Mouse (Mus musculus) hindbrain, embryonic 11.5 days (tissue): ENCODE measurements around the gene Prpsap1. TPM values are rescaled to one million over a fixed set of nuclear protein-coding genes. Genes with fewer than 3 reads are reported as not detected.

Source experiments
- ATAC-seq: fragments of 200-750 bp; cut with Nextera tagmentation; 2 replicates; pipeline ENCODE4 v1.8.0; 2017; ENCODE audit warnings: mild to moderate bottlenecking, moderate TSS enrichment, moderate library complexity; ENCODE audit not compliant: low FRiP score
- DNase-seq: peaks from one replicate; pipeline ENCODE4 v3.0.0-alpha.2; 2015; ENCODE audit warnings: low spot score
- H3K27ac ChIP-seq: fragments of 300-500 bp; sonication (generic); 2 replicates; pipeline ENCODE4 v1.5.1; 2014; ENCODE audit warnings: mild to moderate bottlenecking, low read depth, low read length
- H3K27me3 ChIP-seq: fragments of 300-500 bp; sonication (generic); 2 replicates; pipeline ENCODE4 v1.6.1; 2014; ENCODE audit warnings: mild to moderate bottlenecking, low read length, moderate library complexity, mixed read lengths; ENCODE audit not compliant: control insufficient read depth, insufficient read depth
- H3K36me3 ChIP-seq: fragments of 300-500 bp; sonication (generic); 2 replicates; pipeline ENCODE4 v1.6.1; 2014; ENCODE audit warnings: mild to moderate bottlenecking, low read length, moderate library complexity, mixed read lengths; ENCODE audit not compliant: control insufficient read depth, insufficient read depth
- H3K4me1 ChIP-seq: fragments of 300-500 bp; sonication (generic); replicated peaks from 2 replicates; pipeline ENCODE4 v1.6.1; 2014; ENCODE audit warnings: low read length, mixed read lengths; ENCODE audit not compliant: control insufficient read depth, insufficient read depth
- H3K4me2 ChIP-seq: fragments of 300-500 bp; sonication (generic); replicated peaks from 2 replicates; pipeline ENCODE4 v1.6.1; 2014; ENCODE audit warnings: mild to moderate bottlenecking, low read depth, low read length
- H3K4me3 ChIP-seq: fragments of 300-500 bp; sonication (generic); 2 replicates; pipeline ENCODE4 v1.5.1; 2014; ENCODE audit warnings: low read depth, low read length
- H3K9ac ChIP-seq: fragments of 300-500 bp; sonication (generic); 2 replicates; pipeline ENCODE4 v1.6.1; 2014; ENCODE audit warnings: low read depth, low read length
- H3K9me3 ChIP-seq: fragments of 300-500 bp; sonication (generic); 2 replicates; pipeline ENCODE4 v1.6.1; 2016; ENCODE audit warnings: low read length; ENCODE audit not compliant: control insufficient read depth
- WGBS: fragments of 180-500 bp; shearing (Covaris S2); extraction: QIAGEN DNeasy Blood & Tissue Kit; methylation state at CpG from one replicate; pipeline ENCODE4 v1.1.7; 2014; 5-methylcytosine and 5-hydroxymethylcytosine counted together
- polyA plus RNA-seq: library from polyadenylated mRNA; unstranded; fragments of >200 nt; fragmentation: Nextera tagmentation; extraction: Ambion mirVana; gene quantifications from 2 replicates; pipeline ENCODE4 v1.2.1, GENCODE M21; 2014

Prpsap1 gene
- polyA plus RNA-seq, 1 experiment from 2014 or later, result 169 TPM

DNA sequence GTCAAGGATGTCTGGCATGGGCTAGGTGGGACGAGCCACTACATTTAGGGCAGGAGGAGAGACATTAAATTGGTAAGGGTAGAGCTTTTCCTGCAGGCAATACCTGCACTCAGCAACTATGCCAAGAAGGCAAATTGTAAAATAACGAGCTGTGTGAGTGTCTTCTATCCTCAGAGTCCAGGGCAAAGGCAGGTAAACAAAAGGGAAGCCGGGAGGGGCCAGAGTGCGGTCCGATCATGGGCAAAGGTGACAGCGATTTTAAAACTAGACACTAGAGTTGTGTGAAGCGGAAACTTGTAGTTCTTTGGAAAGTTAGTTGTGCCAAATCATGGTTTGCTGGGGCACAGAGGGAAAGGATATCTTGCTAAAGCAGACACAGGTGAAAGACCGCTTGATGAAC, 9.7 kb downstream of the Prpsap1 start:
- Histone ChIP-seq H3K27ac (no peak overlapping the region), H3K4me1 (no peaks in the 10 kb centered on the region; the same call in 1 of the 2 replicates), H3K27me3 (no peaks in the 10 kb centered on the region), H3K9me3 (no peaks in the 10 kb centered on the region), H3K4me2 (no peak overlapping the region), H3K9ac (no peak overlapping the region), H3K4me3 (no peak overlapping the region), H3K36me3 (peaks cover 18% of the 10 kb centered on the region; the same call in 1 of the 2 replicates)
- WGBS, result 92% methylated on average over 8 of the region's 8 CpGs
- no peak for ATAC-seq
- no peak for DNase-seq

DNA sequence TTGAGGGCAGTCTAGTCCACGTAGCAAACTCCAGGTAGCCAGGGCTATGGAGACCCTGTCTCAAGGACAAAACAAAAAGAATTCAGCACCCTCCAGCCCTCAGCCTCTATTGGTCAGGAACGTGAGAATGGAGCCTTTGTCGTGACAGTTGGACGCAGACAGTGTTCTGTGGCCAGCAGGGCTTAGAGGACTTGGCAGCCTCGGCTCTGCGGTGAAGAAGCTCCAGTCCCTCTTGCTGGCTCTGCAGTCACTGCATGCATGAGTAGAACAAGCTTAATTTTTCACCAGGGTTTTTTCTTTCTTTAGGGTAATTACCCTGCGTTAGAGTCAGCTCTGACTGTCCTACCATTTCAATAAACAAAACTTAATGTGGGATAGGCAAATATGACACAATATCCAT, 12.2 kb downstream of the Prpsap1 start:
- ATAC-seq (no peak), DNase-seq (no peak)
- Histone ChIP-seq H3K9me3 (no peaks in the 10 kb centered on the region), H3K36me3 (peaks cover 21% of the 10 kb centered on the region; the same call in 1 of the 2 replicates), H3K27me3 (no peaks in the 10 kb centered on the region), H3K27ac (no peak overlapping the region), H3K9ac (no peak overlapping the region), H3K4me2 (no peak overlapping the region), H3K4me1 (no peaks in the 10 kb centered on the region), H3K4me3 (no peak overlapping the region)
- 80% methylated on average over 7 of the region's 7 CpGs for WGBS

DNA sequence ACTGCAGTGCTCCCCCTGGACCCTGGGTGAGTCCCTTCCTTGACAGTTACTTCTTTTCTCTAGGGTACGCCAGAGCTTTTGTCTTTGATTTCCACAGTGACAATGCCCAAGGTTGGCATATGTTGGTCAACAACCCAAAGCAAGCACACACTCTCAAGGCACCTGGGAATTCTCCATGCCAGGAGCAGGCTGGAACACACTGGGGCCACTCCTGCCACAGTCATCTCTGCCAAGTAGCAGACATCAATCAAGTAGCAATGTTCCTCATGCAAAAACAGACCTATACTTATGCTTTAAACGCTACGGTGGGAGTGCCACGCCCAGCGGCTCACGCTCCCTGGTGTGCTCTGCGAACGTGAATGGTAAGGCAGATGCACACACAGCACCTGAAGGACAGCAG, 13.0 kb downstream of the Prpsap1 start:
- 97% methylated on average over 8 of the region's 8 CpGs for WGBS
- Histone ChIP-seq H3K36me3 (peaks cover 24% of the 10 kb centered on the region; the same call in 1 of the 2 replicates), H3K4me3 (no peak overlapping the region), H3K4me2 (no peak overlapping the region), H3K27ac (no peak overlapping the region), H3K4me1 (no peaks in the 10 kb centered on the region), H3K27me3 (no peaks in the 10 kb centered on the region), H3K9me3 (no peaks in the 10 kb centered on the region), H3K9ac (no peak overlapping the region)
- DNase-seq (no peak), ATAC-seq (no peak)

DNA sequence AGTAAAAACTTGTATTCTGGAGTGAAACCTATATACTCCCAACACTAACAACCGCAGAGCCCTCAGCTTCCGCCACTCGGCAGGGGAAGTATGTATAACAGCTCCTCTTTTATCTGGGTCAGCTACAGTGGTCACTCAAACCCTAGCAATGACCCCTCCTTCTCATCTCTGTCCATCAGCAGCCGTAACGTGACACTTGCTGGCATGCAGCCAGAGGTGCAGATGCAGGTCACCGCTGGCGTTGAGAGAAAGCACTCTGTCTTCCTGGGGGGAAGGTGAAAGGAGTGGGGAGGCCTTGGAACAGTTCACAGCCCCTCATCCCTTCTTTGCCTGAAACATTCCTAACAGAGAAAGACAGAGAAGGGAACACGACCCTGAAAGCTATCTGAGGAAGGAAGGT, 14.2 kb downstream of the Prpsap1 start:
- DNase-seq (no peak), ATAC-seq (no peak)
- Histone ChIP-seq H3K9me3 (no peaks in the 10 kb centered on the region), H3K4me3 (no peak overlapping the region), H3K9ac (no peak overlapping the region), H3K27me3 (no peaks in the 10 kb centered on the region), H3K4me1 (no peaks in the 10 kb centered on the region), H3K36me3 (peaks cover 18% of the 10 kb centered on the region; the same call in 1 of the 2 replicates), H3K27ac (no peak overlapping the region), H3K4me2 (no peak overlapping the region)
- WGBS, result 61% methylated on average over 8 of the region's 8 CpGs

DNA sequence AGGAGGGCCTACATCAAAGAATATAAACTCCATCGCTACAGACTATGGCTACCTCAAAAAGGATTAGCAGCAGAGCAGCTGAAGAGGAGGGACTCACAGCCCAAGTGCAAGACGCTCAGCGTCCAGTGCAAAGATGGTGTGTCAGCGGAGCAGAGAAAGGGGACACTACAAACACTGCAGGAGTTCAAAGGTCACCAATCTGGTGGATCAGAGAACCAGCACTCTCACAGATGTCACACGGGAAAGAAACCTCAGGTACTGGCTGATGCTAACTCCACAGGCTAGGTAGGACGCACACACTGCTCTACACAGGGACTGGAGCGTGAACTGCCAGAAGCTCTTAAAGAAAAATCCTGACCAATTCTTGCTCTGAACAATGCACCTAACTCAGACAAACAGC, 15.0 kb downstream of the Prpsap1 start:
- no peak for ATAC-seq
- H3K36me3 ChIP-seq, result peaks cover 18% of the 10 kb centered on the region; the same call in 1 of the 2 replicates

DNA sequence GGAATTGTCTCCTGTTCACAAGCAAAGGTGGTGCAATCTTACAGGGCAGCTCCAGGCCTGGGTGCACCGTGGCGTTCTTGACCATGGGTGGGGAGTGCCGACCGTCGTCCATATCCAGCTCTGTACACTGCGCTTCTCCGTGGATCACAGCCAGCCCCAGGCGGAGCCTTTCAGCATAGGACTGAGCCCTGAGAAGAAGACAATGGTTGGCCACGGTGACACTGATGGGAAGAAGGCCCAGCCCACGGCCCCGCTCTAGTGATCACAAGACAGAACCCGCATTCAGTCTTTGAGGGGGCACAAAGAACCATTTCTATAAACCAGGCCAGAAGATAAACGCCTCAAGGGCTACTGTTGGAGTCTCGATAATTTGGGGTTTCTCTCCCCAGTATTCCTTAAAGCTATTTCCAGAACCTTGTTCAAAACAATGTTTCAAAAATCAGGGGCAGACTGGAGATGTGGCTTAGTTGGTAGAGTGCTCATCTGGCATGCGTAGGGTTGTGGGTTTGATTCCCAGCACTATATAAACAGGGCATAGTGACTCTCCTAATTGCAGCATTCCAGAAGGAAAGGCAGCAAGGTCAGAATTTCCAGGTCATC, 16.7 kb downstream of the Prpsap1 start:
- WGBS, result 82% methylated on average over 15 of the region's 15 CpGs
- no peak overlapping the region for H3K27ac ChIP-seq
- no peak overlapping the region for H3K4me2 ChIP-seq
- H3K4me1 ChIP-seq, result no peaks in the 10 kb centered on the region
- no peak overlapping the region for H3K9ac ChIP-seq
- no peaks in the 10 kb centered on the region for H3K27me3 ChIP-seq
- no peaks in the 10 kb centered on the region for H3K9me3 ChIP-seq
- no peak for ATAC-seq
- no peak for DNase-seq
- no peak overlapping the region for H3K4me3 ChIP-seq
- peaks cover 18% of the 10 kb centered on the region; the same call in 1 of the 2 replicates for H3K36me3 ChIP-seq

More for the DNA sequence above, 15.0 kb downstream of the Prpsap1 start:
- Histone ChIP-seq H3K27me3 (no peaks in the 10 kb centered on the region), H3K9me3 (no peaks in the 10 kb centered on the region), H3K4me3 (no peak overlapping the region), H3K9ac (no peak overlapping the region), H3K4me2 (no peak overlapping the region), H3K27ac (no peak overlapping the region), H3K4me1 (no peaks in the 10 kb centered on the region)
- DNase-seq, result no peak
- 69% methylated on average over 7 of the region's 7 CpGs for WGBS

DNA sequence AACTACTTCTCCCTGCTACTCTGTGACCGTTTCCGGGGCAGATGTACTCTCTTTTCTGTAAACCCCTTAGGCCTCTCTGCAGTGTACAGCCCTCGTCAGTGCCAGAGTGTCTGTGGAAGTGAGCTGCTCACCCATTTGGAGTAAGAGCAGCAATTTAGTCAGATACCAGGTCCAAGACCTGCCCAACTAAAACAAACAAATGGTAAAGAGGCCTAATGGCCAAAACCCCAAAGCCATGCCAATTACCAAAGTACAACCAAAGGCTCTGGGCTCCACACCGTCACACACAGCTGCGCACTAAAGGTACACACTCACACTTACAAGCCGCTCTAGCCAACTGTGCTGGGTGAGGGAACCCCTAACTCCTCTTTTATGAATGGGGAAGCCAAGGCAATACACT, 17.3 kb downstream of the Prpsap1 start:
- DNase-seq (no peak), ATAC-seq (no peak)
- Histone ChIP-seq H3K9ac (no peak overlapping the region), H3K36me3 (peaks cover 22% of the 10 kb centered on the region; the same call in 1 of the 2 replicates), H3K27me3 (no peaks in the 10 kb centered on the region), H3K9me3 (no peaks in the 10 kb centered on the region), H3K4me3 (no peak overlapping the region), H3K27ac (no peak overlapping the region), H3K4me2 (no peak overlapping the region), H3K4me1 (no peaks in the 10 kb centered on the region)
- WGBS, result 92% methylated on average over 6 of the region's 6 CpGs

DNA sequence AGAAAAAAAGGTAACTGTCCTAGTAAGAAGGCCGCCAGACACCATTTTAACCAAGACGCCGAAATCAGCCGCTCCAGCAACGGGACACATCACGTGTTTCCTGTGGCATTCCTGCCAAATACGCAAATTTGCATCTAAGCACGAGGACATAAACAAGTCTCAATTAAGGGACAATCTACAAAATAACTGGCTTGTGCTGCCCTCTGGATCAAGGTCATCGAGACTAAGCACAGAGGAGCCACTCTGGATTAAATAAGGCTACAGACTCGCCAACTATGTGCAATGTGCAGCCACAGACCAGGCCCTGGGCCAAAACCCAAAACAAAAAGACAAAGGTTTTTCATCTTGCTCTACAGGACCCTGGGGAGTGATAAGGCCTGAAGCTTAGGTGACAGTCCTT, 18.0 kb downstream of the Prpsap1 start:
- DNase-seq (no peak), ATAC-seq (no peak)
- Histone ChIP-seq H3K4me3 (no peak overlapping the region), H3K9ac (no peak overlapping the region), H3K9me3 (no peaks in the 10 kb centered on the region), H3K4me2 (no peak overlapping the region), H3K27me3 (no peaks in the 10 kb centered on the region), H3K27ac (no peak overlapping the region), H3K36me3 (peaks cover 17% of the 10 kb centered on the region; the same call in 1 of the 2 replicates), H3K4me1 (no peaks in the 10 kb centered on the region)
- WGBS, result 95% methylated on average over 10 of the region's 10 CpGs

DNA sequence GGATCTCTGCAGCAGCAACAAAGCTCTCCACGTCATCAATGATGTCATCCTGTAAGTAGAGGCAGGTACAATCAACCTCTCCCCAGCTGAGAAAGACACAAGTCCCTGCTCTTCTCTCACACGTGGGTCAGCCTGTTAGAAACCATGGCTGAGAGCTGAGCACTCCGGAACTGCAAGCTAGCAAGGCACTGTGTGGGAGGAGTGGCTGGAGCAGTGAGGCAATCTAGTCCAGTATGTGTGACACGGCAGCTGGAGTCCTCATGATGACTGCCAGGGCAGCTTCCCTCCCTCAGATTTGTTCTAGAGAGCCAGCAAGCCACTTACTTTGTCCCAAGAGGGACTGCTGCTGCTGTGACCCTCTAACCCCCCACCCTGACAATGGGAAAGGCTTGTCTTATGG, 21.7 kb downstream of the Prpsap1 start:
- DNase-seq (no peak), ATAC-seq (no peak)
- Histone ChIP-seq H3K36me3 (0 out of 2 replicates have a peak, but pooled peaks cover 10% of the 10 kb centered on the region), H3K27me3 (no peaks in the 10 kb centered on the region), H3K4me2 (no peak overlapping the region), H3K9ac (no peak overlapping the region), H3K4me1 (no peaks in the 10 kb centered on the region), H3K9me3 (no peaks in the 10 kb centered on the region), H3K27ac (no peak overlapping the region), H3K4me3 (no peak overlapping the region)
- 90% methylated on average over 4 of the region's 4 CpGs for WGBS
